Mouse (Mus musculus): ENCODE data around the gene Ube4b.

Gene Ube4b

GRCm38 (mm10) chr4:149336302-149336701 lies 90.2 kb downstream of the Ube4b start:
- no peak for DNase-seq (ENCODE audit: low spot score)

GRCm38 (mm10) chr4:149334881-149335280 lies 91.7 kb downstream of the Ube4b start:
- no peak for DNase-seq (ENCODE audit: low spot score)

- DNase-seq (ENCODE audit: low spot score), result no peak
These were observed 93.8 kb downstream of the Ube4b start for GRCm38 (mm10) chr4:149332726-149333125.

GRCm38 (mm10) chr4:149330495-149330894 lies 96.1 kb downstream of the Ube4b start:
- DNase-seq (ENCODE audit: low spot score), result no peak

- DNase-seq (ENCODE audit: low spot score), result no peak
These were observed 97.8 kb downstream of the Ube4b start for GRCm38 (mm10) chr4:149328735-149329134.

- DNase-seq (ENCODE audit: low spot score), result no peak
These were observed 99.3 kb downstream of the Ube4b start for GRCm38 (mm10) chr4:149327281-149327680.

GRCm38 (mm10) chr4:149325411-149326162 lies 101.0 kb downstream of the Ube4b start:
- DNase-seq (ENCODE audit: low spot score), result no peak

- no peak for DNase-seq (ENCODE audit: low spot score)
These were observed 102.8 kb downstream of the Ube4b start for GRCm38 (mm10) chr4:149323730-149324129.

- DNase-seq (ENCODE audit: low spot score), result no peak
These were observed 103.8 kb downstream of the Ube4b start for GRCm38 (mm10) chr4:149322718-149323117.

- no peak for DNase-seq (ENCODE audit: low spot score)
These were observed 104.3 kb downstream of the Ube4b start for GRCm38 (mm10) chr4:149322286-149322685.

GRCm38 (mm10) chr4:149319088-149319487 lies 107.5 kb downstream of the Ube4b start:
- DNase-seq (ENCODE audit: low spot score), result no peak

GRCm38 (mm10) chr4:149317387-149317786 lies 109.2 kb downstream of the Ube4b start:
- DNase-seq (ENCODE audit: low spot score), result peak; percentile 55

GRCm38 (mm10) chr4:149314275-149314837 lies 112.2 kb downstream of the Ube4b start:
- no peak for DNase-seq (ENCODE audit: low spot score)

- DNase-seq (ENCODE audit: low spot score), result no peak
These were observed 112.8 kb downstream of the Ube4b start for GRCm38 (mm10) chr4:149313558-149314253.

GRCm38 (mm10) chr4:149311996-149312395 lies 114.6 kb downstream of the Ube4b start:
- DNase-seq (ENCODE audit: low spot score), result no peak

GRCm38 (mm10) chr4:149308491-149308820 lies 118.1 kb downstream of the Ube4b start:
- DNase-seq (ENCODE audit: low spot score), result no peak

GRCm38 (mm10) chr4:149307596-149308490 lies 118.7 kb downstream of the Ube4b start, which contains the start of gene Kif1b:
Gene Kif1b (minus strand): TSS chr4:149307693.
- DNase-seq (ENCODE audit: low spot score), result peak; percentile 99

- DNase-seq (ENCODE audit: low spot score), result peak; percentile 76
These were observed 119.6 kb downstream of the Ube4b start for GRCm38 (mm10) chr4:149306712-149307595.

GRCm38 (mm10) chr4:149305761-149306711 lies 120.5 kb downstream of the Ube4b start:
- DNase-seq (ENCODE audit: low spot score), result peak; percentile 21

- DNase-seq (ENCODE audit: low spot score), result no peak
These were observed 122.1 kb downstream of the Ube4b start for GRCm38 (mm10) chr4:149304466-149304865.
